Mouse (Mus musculus) gonadal fat pad, adult 2 months (tissue): ENCODE results near the gene Ccdc6. TPM values are rescaled to one million over a fixed set of nuclear protein-coding genes. Genes with fewer than 3 reads are reported as not detected.
A peak's percentile ranks its signal among the peaks of the same experiment; 100 is the strongest.

Source experiments
- DNase-seq: peaks from one replicate; pipeline ENCODE4 v3.0.0-alpha.2; 2012; ENCODE audit warnings: low read depth
- polyA plus RNA-seq: library from polyadenylated mRNA; depleted of rRNA; stranded (reverse); fragments of >200 nt; gene quantifications from 2 replicates; pipeline ENCODE4 v1.2.3, GENCODE M21; 2012

The Ccdc6 gene
- polyA plus RNA-seq, 1 experiment: 28.7 TPM

DNA sequence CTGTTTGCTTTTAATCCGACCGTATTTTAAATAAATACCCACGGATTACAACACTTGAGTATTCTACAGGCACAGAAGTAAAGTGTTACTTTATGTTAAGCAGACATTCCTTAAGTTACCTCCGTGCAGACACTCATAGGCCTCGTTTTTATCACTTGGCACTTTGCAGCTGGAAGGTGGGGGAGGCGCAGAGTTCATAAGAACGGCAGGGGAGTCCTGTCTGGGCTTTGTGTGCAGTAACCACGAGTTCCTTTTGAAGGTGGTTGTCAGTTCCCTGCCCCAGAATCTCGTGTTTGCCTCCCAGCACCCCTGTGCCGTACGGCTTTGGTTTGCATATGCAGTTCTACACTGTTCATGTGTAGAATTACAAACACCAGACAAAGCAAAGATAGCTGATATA is 70.7 kb downstream of the Ccdc6 start:
- no peak for DNase-seq

DNA sequence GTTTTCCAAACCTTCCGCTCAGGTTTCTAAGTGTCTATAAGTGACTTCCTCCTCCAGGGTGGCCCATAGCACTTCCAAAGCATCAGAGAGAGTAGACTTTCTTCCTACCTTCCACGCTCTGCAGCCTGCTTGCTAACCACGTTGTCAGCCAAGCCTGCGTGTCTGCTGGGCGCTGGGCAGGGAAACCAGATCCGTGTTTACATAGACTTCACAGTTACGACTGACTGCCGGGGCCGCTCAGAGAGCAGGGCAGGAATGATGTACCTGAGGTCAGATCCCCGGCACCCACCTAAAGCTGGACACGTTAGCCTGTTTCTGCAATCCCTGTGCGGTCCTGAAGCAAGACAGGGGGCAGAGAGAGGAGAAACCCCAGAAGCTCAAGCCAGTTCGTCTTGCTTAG is 71.5 kb downstream of the Ccdc6 start:
- DNase-seq: no peak

DNA sequence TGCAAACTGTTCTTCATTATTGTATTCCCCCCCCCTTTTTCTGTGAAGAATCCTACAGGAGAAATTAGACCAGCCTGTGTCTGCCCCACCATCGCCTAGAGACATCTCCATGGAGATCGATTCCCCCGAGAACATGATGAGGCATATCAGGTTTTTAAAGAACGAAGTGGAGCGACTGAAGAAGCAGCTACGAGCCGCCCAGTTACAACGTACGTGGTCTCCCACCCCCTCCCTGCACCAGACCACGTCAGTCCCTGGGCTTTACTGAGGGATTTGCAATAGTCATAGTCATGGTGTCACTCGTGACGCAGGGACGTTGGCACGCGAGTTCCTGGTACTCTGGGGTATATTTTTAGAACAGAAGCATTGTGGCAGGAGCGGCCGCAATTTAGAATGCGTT is 72.1 kb downstream of the Ccdc6 start:
- DNase-seq: no peak

DNA sequence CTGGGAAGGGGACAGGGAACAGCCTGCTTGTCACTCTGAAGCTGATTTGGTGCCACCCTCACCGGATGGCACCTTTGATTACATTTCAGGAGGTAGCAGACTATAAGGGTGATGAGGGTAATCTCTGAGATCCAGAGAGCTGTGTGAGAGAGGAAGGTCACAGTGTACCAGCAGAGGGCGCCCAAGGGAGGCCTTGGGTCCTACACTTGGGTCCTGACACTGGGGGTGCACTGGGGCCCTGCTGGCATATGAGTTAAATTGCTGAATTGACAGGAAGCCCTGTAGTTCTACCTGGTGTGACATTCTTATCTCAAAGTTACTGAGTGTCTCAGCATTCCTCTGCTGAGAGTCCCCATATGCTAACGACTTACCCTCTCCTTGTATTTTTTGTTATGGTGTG is 76.4 kb downstream of the Ccdc6 start:
- DNase-seq: no peak

DNA sequence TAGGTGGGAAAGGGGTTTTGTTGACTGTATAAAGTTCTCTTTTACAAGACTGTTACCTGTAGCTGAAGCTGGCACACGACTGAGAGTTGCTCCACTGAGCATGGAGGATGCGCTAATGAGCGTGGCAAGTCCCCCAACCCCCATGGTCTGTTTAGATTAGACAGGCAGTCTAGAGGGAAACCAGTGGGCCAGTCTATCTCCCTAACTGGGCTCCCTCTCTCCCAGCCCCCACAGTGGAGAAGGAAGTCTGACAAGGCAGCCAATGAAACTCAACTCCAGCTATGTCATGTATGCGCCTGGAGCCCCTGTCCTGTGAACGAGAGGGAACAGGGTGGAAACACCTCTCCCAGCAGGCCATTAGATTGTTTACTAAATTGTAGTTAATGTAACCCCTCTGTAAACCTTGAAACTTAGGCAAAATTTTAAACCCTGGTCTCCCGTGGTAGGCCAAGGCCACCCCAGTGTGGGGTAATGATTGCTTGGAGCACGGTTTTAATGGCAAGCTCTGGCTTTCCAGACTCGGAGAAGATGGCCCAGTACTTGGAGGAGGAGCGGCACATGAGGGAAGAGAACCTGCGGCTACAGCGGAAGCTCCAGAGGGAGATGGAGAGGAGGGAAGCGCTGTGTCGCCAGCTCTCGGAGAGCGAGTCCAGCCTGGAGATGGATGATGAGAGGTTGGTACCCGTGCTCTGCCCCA is 77.7 kb downstream of the Ccdc6 start:
- DNase-seq: no peak

DNA sequence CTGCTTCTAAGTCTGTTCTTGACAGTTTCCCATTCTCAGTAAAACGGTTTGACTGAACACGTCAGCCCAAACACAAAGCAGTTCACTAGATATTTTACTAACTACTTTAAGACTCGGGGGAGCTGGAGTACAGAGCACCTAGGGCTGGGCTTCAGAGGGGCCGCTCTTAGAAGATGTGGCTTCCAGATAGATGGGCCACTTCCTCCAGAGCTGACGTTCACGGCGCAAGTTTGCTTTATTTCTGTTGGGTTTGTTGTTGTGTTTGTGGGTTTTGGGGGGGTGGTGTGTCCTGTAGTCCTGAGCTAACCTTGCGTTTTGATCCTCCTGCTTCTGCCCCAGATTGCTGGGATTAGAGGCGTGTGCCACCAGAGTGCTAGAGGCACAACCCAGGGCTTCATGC is 83.8 kb downstream of the Ccdc6 start:
- DNase-seq: no peak

DNA sequence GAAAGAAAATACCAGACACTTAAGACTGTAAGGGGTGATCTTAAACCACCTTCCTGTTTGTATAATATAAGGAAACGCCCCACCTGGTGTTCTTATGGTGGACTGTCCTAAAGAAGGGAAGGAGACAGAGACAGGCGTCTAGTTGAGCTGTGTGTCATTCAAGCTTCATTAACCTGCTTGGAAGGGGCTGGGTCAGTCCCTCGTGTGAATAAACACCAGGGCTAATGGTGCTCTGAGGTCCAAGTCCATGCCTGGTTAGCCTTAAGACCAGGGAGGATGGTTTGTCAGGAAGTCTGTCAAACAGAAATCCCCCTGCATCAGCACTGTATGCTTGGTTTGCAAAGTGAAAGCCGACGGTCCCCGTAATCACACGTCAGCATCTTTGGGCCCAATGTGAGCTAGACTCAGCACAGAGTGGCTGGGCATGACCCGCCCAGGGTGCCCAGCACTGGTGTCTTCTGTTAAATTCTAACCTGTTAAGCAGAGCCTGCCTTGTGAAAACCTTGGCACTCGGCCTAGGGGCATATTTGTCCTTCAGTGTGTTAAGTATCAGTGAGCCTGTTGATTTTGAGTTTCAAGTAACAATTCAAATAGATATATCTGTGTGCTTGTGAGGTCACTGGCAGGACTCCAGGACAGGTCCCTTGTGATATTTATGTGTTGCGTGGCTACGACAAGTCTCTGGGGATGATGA is 84.5 kb downstream of the Ccdc6 start:
- no peak for DNase-seq

DNA sequence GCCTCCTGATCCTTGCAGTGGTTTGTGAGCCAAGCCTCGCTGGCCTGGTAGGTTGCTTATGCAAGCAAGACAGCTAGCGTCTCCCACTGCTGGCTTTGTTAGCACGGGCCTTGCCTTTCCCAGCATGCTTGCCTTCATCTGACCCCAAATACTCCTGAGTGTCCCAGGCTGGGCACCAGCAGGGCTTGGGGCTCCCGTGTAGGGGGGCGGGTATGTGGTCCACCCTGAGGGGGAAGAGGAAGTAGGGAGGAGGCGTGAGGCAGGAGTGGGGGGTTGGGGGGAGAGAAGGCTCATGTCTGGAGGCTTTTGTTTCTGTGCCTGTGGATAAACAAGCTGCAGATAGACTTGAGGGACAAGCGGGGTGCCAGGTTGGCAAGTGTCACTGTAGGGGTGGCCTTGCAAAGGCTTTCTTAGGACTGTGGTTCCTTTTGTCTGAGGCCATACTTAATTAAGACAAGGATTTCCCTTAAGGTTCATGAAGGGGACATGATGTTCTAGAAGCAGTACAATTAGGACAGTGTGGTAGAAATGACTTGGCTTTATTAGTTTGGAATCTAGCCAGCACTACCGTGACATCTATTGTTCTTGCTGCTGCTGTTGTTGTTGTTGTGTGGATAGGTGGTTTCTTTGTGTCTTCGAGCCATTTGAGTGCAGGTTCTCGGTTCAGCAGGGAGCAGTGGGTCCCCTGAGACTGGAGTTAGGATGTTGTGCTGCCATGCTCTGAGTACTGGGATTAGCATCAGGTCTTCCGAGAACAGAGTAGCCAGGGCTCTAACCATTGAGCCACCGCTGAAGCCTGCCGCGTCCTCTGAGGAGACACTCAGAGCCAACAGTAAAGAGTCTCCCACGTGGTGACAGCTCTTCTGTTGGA is 86.5 kb downstream of the Ccdc6 start:
- DNase-seq: no peak

DNA sequence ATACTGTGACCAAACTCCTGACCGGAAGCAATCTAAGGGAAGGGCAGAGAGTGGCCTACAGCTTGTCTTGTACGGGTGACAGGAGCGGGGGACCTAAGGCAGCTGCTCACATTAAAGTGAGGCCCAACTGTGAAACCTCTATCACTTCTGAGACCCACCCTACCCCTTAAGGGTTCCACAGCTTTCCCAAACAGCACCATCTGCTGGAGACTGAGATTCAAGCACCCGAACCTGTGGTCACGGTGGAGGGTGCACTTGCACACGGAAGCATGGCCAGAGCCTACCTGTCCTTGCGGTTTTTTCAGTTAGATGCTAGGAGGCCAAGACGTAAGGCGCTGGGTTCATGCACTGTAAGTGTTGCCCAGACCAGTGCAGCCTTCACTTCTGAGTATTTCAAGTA is 89.2 kb downstream of the Ccdc6 start:
- no peak for DNase-seq

DNA sequence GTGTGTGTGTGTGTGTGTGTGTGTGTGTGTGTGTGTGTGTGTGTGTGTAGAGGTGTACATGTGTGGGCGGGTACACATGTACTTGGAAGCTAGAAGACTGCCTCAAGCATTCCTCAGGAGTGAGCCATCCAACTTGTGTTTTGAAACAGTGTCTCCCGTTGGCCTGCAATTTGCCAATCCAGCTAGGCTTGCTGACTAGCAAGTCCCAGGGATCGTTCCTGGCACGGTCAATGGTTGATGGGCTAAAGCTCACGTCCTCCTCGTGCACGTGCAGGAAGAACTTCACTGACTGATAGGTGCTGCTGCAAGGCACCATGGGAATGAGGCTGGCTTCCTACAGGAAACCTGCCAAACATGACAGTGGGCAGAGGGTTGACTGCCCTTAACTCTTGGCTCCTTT is 89.7 kb downstream of the Ccdc6 start:
- peak; percentile 86 for DNase-seq

DNA sequence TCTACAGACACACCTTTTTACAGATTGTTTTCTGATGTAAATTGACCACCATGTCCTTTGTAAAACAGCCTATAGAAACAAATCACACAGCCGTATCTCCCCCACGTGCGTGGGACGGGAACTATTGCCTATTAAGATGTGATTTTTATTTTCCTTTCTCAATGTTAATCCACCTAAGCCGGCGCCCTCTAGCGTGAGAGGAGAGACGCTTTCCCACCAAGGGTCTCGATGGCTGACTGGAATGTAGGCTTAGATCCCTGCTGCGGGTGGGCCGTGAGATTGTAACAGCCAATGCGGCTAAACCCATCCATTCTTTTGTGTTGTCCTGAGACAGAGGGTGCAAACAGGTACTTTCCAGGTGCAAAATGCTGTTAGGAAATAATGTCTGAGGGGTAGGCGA is 92.9 kb downstream of the Ccdc6 start:
- DNase-seq: no peak

DNA sequence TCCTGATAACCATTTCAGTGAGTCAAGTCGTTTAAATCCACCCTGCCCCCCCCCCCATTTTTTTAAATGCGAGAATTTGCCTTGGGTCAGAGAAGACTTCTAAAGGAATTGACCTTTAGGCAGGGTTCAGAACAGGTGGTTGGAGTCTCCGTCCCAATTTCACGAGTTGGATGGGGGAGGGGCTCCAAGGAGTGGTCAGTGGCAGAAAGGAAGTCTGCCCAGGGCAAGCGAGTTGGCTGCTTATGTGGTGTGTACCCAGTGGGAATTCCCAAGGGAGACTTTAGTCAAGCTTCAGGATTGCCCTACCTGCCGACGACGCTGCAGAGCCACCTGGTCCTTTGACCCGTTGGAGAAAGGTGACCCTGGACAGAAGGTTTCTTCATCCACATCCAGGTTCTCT is 97.4 kb downstream of the Ccdc6 start:
- DNase-seq: no peak

DNA sequence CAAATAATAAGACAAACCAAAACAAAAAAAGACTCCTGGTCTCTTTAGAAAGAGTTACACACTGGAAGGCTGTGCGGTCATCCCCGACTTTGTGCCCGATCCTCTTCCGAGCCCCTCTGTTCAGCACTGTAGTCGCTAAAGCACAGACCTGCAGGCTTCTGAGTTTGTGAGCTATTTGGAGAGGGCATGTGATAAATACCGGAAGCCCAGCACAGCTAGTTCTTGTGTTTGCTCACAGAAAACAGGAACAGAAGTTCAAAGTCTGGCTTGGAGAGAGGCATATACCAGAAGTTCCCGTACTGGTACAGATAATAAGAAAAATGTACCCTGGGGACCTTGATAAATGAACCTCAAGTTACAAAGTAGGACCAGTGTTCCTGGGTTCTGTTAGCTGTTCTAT is 98.4 kb downstream of the Ccdc6 start:
- no peak for DNase-seq

DNA sequence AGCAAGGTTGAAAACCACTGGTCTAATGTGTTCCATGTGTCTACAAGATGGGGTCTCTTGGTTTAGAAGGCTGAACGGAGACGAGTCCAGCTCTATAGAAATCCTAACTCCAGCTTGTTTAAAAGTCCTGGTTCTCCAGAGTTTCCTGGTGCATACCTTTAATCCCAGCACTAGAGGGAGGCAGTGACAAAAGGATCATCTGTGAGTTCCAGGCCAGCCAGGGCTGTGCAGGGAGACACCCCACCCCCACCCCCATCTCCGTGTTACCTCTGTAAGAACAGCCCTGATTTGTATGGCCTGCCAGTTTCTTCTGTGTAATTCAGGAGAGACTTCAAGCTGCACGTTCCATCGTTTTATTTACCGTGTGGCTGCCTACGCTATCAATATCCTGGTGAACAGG is 98.9 kb downstream of the Ccdc6 start:
- no peak for DNase-seq

DNA sequence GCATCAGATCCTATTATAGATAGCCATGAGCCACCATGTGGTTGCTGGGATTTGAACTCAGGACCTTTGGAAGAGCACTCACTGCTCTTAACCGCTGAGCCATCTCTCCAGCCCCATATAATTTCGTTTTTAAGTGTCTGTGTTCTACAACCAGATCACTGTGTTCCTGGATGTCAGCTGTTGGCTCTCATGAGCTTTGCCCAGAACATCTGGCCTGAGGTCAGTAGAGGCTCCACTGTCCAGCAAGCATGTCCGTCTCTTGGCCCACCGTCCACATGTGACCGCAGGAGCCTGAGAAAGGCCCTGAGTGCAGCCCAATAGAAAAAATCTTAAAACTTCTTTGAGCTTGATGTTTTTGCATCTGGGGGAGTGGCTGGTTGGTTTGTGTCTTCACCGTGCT is 99.7 kb downstream of the Ccdc6 start:
- no peak for DNase-seq

DNA sequence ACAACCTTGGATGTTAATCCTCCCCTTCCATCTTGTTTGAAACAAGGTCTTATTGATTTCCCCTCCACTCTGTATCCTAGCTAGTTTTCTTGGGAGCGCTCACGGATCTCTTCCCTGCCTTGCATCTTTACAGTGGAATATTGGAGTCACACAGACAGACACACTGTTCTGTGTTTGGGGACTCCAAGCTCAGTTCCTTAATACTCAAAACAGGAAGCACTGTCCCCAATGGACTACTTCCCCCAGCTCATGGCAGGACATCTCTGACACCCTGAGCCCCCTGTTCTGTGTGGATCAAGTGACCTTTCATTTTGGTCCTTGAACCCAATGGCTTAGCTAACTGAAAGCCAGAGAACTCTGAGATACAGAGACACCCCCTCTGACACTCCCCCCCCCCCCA is 100.7 kb downstream of the Ccdc6 start:
- DNase-seq: no peak

DNA sequence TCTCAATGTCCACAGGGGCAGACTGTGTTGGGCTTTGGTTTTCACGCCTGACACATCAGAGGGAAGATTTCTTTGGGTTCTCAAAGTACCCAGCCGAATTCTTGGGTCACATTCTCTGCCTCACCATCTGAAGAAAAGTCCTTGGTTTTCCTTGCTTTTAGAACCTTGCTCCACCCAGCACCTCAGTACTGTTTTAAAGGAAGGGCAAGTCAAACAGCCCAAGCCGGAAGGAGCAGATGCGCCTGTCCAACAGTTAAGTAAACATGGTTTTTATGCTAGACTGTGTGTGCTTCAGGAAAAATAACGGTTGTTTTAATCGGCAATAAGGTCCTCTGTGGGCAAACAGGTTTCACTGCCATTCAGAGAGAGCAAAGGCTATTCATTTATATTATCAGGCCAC is 101.1 kb downstream of the Ccdc6 start:
- DNase-seq: no peak

DNA sequence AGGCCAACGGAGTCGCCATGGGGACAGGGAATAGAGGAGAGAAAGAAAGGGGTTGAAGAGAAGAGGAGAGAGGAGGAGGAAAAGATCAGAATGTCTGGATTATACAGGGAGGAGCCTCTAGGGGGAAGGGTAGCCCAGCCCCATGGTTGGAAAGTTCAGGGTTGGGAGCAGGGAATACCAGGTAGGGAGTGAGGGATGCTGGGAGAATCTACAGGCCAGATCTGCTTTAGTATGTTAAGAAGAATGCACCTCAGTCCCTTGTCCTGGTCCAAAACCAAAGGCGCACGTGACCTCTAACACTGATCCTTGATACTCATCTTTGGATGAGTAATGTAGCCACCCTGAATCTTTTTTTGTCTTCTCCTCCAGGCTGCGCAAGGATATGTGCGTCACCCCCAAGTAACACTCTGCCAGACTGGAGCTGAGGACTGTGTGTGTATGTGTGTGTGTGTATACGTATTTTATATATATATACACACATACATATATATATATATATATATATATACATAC is 102.1 kb downstream of the Ccdc6 start:
- DNase-seq: no peak

DNA sequence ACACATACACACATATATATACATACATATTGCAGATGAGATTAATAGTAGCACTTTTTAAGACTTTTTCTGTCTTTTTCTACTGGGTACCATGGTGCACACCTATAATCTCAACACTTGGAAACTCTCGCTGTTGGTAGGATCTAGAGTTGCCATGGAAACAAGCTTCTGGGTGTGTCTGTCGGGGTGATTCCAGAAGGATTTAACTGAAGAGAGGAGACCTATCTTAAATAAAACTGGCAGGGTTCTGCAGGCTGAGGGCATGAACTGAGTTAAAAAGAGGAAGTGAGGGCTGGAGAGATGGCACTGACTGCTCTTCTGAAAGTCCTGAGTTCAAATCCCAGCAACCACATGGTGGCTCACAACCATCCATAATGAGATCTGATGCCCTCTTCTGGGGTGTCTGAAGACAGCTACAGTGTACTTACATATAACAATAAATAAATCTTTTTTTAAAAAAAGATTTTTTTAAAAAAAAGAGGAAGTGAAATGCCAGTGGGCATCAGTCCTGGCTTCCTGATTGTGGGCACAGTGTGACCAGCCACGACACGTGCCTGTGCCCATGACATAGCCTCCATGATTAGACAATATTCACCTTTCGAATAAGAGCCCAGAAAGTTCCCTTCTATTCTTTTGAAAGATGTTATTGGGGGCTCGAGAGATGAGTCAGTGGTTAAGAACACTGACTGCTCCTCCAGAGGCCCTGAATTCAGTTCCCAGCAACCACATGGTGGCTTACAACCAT is 102.7 kb downstream of the Ccdc6 start:
- DNase-seq: no peak

DNA sequence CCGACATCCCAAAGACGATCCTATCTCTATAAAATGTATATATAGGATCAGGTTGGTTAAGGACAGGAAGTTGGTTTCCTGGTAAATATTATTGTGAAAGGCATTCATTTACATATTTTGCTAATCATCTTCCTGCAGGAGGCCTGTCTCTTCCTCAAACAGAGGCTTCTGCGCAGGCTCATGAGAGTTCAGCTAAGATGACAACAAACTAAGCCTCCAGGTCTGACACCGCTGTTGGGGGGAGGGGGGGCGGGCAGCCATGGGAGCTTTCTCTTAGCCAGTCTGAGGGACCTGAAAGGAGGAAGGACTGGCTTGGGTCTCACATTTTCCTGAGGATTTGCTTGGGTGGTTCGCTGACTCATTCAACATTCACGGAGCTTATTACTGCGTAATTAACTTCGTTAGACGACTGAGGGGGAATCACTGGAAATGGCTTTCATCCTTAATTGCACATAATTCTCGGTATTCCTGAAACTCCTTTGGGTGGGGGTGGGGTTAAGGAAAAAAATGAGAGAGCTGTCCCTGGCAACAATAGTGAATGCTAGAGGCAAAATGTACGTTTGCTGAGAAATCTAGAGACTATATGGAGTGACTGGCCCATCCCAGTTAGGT is 104.1 kb downstream of the Ccdc6 start:
- DNase-seq: no peak
